Mouse (Mus musculus) gastrocnemius, postnatal 14 days (tissue): ENCODE results near the gene Pla2g4a. TPM values are rescaled to one million over a fixed set of nuclear protein-coding genes. Genes with fewer than 3 reads are reported as not detected.
A peak's percentile ranks its signal among the peaks of the same experiment; 100 is the strongest.

Source experiments
- DNase-seq: peaks from one replicate; pipeline ENCODE4 v3.0.0; 2021; ENCODE audit warnings: mixed read lengths
- intact Hi-C: fragments of 180-260 bp; cut with DNase I; formaldehyde crosslinking; loops from one replicate; pipeline ENCODE4 v1.15.1; 2025; ENCODE audit warnings: low total_unique reads
- long read RNA-seq, 2 experiments: library from polyadenylated mRNA; stranded (forward); transcript quantifications; one replicate each; pipeline ENCODE4 v2.0.0; 2021
- total RNA-seq, 2 experiments: library from RNA; stranded (reverse); gene quantifications; 2 replicates each; pipeline ENCODE4 v1.2.3; 2021

Pla2g4a gene
- 1 to 10 TPM; 2.8 to 3.8 TPM for total RNA-seq
- long read RNA-seq, experiment 1, partial matches to known transcripts, result 0 of 2 reads
- long read RNA-seq, experiment 1, other reads (novel, unspliced or antisense), result 0 of 2 reads
- long read RNA-seq, experiment 2, partial matches to known transcripts, result 1 of 2 reads
- long read RNA-seq, experiment 2, other reads (novel, unspliced or antisense), result 0 of 2 reads

GRCm38 (mm10) chr1:149960734-149961424 is at the start of gene Pla2g4a:
Gene Pla2g4a (minus strand): TSS chr1:149961290.
- intact Hi-C loops, result no loop called here
- DNase-seq, result peak; percentile 20

- intact Hi-C loops, result no loop called here
- DNase-seq, result no peak
Measured at GRCm38 (mm10) chr1:150010629-150010979, 49.5 kb upstream of the Pla2g4a start.

GRCm38 (mm10) chr1:150009968-150010628 is 49.0 kb upstream of the Pla2g4a start:
- intact Hi-C loops, result no loop called here
- DNase-seq, result no peak

GRCm38 (mm10) chr1:150009134-150009533 is 48.0 kb upstream of the Pla2g4a start:
- intact Hi-C loops, result no loop called here
- no peak for DNase-seq

DNA sequence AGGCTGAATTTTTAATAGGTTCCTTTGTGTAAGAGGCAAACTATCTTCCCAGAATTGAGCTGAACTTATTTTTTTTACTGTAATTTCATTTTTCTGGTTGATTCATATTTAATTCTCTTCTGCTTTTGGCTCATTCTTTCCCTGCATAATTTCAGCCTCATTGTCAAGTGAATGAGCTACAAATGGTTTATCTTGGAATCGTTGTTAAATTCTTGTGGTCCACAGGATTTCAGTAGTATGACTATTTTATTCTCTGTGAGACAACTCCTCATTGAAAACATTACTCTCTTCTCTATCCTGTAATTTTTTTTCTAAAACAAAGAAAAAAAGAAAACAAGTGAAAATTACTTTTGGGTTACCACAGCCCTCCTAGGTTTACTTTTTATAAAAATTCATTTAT is 14.5 kb upstream of the Pla2g4a start:
- intact Hi-C loops, result no loop called here
- DNase-seq, result no peak

DNA sequence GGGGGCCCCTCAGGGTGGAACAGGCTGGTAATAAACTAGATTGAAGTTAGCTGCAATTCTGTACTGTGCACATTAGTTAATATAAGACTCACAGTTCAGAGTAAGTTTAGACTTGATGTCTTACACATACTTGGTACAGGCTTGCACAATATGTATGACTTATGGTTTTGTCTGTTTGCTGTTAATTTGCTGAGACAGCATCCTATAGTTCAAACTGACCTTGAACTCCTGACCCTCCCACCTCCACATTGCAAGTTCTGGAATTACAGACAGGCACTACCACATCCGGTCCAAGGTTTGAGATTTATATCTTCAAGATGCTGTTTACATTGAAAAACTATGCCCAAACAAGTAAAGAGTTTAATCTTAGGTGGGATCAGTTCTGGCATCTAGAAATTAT is 4.7 kb upstream of the Pla2g4a start:
- intact Hi-C loops, result no loop called here
- DNase-seq, result no peak

GRCm38 (mm10) chr1:149961425-149962303 is 574 bp upstream of the Pla2g4a start:
- intact Hi-C loops, result no loop called here

DNA sequence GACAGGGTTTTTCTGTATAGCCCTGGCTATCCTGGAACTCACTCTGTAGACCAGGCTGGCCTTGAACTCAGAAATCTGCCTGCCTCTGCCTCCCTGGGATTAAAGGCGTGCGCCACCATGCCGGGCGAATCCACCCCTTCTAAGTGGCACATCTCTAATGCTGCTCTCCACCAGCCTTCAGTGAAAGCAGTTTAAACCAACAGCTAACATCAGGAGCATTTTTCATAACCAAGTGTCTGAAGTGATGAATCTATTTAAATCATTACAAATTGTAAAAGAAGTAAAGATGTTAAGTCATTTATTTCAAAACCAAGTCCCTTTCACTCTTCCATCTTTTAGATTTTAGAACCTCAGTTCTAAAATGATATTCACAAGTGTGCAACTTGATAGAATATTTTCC is 839 bp downstream of the Pla2g4a start:
- DNase-seq, result no peak

More at GRCm38 (mm10) chr1:149961425-149962303, 574 bp upstream of the Pla2g4a start:
- DNase-seq, result no peak

DNA sequence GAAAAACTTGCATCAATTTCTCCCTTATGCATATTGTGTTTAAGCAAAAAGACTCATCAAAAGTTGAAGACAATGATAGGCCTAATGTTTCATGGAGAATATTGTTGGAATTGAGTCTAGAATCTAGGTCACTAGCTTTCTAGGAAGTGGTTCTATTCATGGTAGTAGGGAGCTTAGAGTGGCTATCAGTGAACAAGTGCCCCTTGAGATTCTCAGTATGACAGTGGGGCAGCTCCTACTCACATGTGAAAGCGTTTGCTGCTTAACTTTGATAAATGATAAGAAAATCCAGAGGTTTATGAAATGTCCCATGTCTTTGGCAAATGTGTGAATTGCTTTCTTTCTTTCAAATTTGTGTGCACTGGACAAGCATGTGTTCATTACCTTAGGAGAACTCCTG is 2.0 kb downstream of the Pla2g4a start:
- intact Hi-C loops, result no loop called here
- no peak for DNase-seq

More for the DNA sequence above, 839 bp downstream of the Pla2g4a start:
- intact Hi-C loops, result no loop called here

- DNase-seq, result no peak
- intact Hi-C loops, result no loop called here
Measured at GRCm38 (mm10) chr1:149955482-149955881, 5.6 kb downstream of the Pla2g4a start.

DNA sequence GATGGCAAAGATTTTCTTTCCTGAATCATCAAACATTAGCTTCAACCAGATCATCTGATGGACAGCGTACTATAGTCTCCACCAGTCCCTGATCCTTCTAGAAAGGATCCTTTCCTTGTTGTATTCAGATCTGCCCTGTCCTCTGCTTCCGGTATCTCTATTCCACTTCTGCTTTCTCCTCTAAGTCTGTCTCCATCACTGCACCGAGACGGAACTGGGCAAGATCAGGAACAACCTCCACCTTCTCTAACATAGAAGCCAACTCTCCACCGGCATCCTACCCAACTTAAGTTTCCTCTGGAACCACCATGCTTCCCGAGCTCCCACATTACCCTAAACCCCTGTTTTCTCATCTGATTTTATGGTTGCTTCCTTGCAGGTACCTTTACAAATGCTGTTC is 7.1 kb downstream of the Pla2g4a start:
- DNase-seq, result no peak
- intact Hi-C loops, result no loop called here

- intact Hi-C loops, result no loop called here
- no peak for DNase-seq
Measured at GRCm38 (mm10) chr1:149952050-149952449, 9.0 kb downstream of the Pla2g4a start.

- intact Hi-C loops, result no loop called here
- no peak for DNase-seq
Measured at GRCm38 (mm10) chr1:149950656-149951055, 10.4 kb downstream of the Pla2g4a start.

- intact Hi-C loops, result no loop called here
- DNase-seq, result no peak
Measured at GRCm38 (mm10) chr1:149950254-149950653, 10.8 kb downstream of the Pla2g4a start.

DNA sequence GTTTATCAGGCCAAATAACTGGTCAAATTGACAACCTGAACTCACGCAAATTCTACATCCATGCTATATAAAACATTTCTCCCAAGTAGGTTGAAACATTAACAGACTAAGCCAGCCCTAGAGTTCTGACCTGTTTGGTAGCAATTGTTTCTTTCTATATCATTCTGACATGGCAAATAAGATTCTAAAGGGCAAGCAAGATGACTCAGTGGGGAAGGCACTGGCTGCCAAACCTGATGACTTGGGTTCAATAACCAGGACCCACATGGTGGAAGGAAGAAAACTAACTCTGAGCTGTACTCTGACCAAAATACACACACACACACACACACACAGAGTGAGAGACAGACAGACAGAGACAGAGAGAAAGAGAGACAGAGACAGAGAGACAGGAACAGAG is 11.8 kb downstream of the Pla2g4a start:
- DNase-seq, result no peak
- intact Hi-C loops, result no loop called here

- intact Hi-C loops, result no loop called here
- no peak for DNase-seq
Measured at GRCm38 (mm10) chr1:149948066-149948825, 12.8 kb downstream of the Pla2g4a start.

GRCm38 (mm10) chr1:149946993-149947392 is 14.1 kb downstream of the Pla2g4a start:
- no peak for DNase-seq
- intact Hi-C loops, result no loop called here

DNA sequence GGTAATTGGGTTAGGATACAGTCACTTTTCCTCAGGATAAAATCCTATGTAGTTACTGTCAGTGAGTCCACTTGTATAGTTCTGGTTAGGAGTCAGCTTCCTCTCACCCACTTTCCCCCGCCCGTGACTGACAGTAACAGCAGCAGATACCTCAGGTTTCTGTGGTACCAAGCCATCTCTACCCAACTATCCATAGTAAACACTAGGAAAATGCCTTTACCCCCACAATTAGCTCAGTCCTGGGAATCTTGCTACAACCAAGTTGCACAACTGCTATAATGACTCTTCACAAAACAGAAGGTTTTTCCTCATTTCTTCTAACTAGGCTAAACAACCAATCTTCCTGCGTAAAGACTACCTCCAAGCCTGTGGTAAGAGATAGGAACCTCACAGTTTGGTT is 14.7 kb downstream of the Pla2g4a start:
- intact Hi-C loops, result no loop called here

DNA sequence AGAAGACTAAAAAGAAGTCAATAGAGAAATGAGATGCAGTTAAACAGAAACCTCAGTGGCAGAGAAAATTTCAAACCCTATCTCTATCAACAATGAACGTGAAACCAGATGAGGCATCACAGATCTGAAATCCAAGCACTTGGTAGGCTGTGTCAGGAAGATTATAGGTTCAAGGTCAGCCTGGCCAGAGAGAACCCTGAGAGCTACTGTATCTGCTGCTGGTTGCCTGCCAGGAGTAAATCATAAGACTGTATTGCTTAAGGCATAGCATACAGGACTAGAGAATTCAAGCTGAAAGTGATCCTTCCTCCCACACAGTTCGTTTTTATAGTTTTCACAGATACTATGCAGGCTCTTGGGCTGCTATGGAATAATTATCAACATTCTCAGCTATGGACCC is 17.5 kb downstream of the Pla2g4a start:
- no peak for DNase-seq
- intact Hi-C loops, result no loop called here

More for the DNA sequence above, 14.7 kb downstream of the Pla2g4a start:
- DNase-seq, result no peak
